9 mouse cellular contexts compared by ENCODE assay signal in the genomic region with DNA sequence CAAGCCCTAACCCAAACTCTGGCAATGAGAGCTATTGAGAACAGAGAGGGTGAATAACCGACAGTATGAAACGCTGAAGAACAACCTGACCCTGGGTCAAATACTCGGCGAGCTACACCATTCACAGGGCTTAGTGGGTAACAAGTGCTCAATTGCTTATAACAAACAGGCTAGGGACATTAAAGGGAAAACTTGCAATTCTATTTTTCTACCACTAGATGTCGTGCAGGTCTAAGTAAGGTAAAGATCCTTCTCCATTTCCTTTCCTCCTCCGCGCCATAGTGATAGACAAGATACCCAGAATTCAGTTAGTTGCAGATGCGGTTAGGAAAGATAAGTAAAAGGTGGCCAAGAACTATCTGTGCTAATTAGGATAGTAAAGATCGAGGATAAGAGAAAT. TPM values are rescaled to one million over a fixed set of nuclear protein-coding genes. Genes with fewer than 3 reads are reported as not detected.
DNase-seq lines count a peak whose midpoint lies in the region; ATAC-seq and TF ChIP-seq lines count a peak whose summit lies in the region.
"Had no signal": no experiment of that assay in that cellular context is flagged by ENCODE, and none has a peak within 500 bp of the region (broad histone marks: within the 10 kb centered on the region; RNA-seq: fewer than 3 reads in every experiment).

No protein-coding gene starts in this region.

- peak; percentile 47; the same call in 1 of the 2 replicates for TF ChIP-seq CTCF in kidney, adult 2 months (conservative IDR thresholded peaks at IDR 0.05; ENCODE audit: insufficient read depth, insufficient read length, low read depth, low read length)
- peak; percentile 89 for TF ChIP-seq CTCF in CH12.LX (conservative IDR thresholded peaks at IDR 0.05 in 1 of 2, IDR thresholded peaks at IDR 0.05 in 1 of 2; ENCODE audit: low read depth in 2 of 2, low read length in 2 of 2)
- peak; percentile 70 for TF ChIP-seq CTCF in Patski (IDR thresholded peaks at IDR 0.05)

- POLR2A ChIA-PET in Patski (lab: Charles Lee) = no interaction called here

- dilution Hi-C loops in CH12.LX (cut with MboI; ENCODE audit: extremely low pct_ligation_motif_present, extremely low pct_unique_long_range_greater_than_20kb, low sequenced_read_pairs) = no loop called here

- H3K9me3 ChIP-seq in CH12.LX (replicated peaks; ENCODE audit: low read length) = peaks cover under 1% of the 10 kb centered on the region
- H3K9me3 ChIP-seq: liver, embryonic 13.5 days had no signal

- H3K36me3 ChIP-seq in kidney, adult 2 months (ENCODE audit: control insufficient read depth, insufficient read depth, low read length) = no peaks in the 10 kb centered on the region
- H3K36me3 ChIP-seq in CH12.LX (replicated peaks in 1 of 2; ENCODE audit: control insufficient read depth in 1 of 2, insufficient read depth in 1 of 2, low read length in 1 of 2) = no peaks in the 10 kb centered on the region
- H3K36me3 ChIP-seq: liver, embryonic 13.5 days had no signal

- no peak overlapping the region for H3K9ac ChIP-seq in CH12.LX (ENCODE audit: insufficient read depth, low read depth)
- H3K9ac ChIP-seq: liver, embryonic 13.5 days had no signal

- 4% methylated on average over 9 of the region's 9 CpGs for WGBS in kidney, adult 2 months

- no peak overlapping the region for H3K4me2 ChIP-seq in CH12.LX (ENCODE audit: insufficient read depth, low read depth, poor library complexity, severe bottlenecking)
- H3K4me2 ChIP-seq: liver, embryonic 13.5 days had no signal

- peak; percentile 88 for TF ChIP-seq RAD21 in CH12.LX (IDR thresholded peaks at IDR 0.05; ENCODE audit: low read depth, low read length)

- TF ChIP-seq POLR2A in kidney, adult 2 months (IDR thresholded peaks at IDR 0.05; ENCODE audit: low read depth, low read length) = no peak
- TF ChIP-seq POLR2A in CH12.LX (IDR thresholded peaks at IDR 0.05; ENCODE audit: low read depth, low read length) = no peak

- H3K79me2 ChIP-seq in CH12.LX (replicated peaks; ENCODE audit: control insufficient read depth, extremely low read depth, insufficient read depth, poor library complexity, severe bottlenecking) = no peaks in the 10 kb centered on the region

- DNase-seq in kidney, adult 2 months = peak; percentile 41
- no peak for DNase-seq in kidney, adult 18-20 months
- DNase-seq in CH12.LX (ENCODE audit: extremely low read depth) = peak; percentile 60
- DNase-seq in Patski (ENCODE audit: low read depth, low spot score) = no peak
- peak; percentile 33 for DNase-seq in lung, postnatal 25 days (ENCODE audit: low spot score)
- no peak for DNase-seq in kidney, postnatal 4 days
- no peak for DNase-seq in adrenal gland, postnatal 14 days
- DNase-seq: liver, embryonic 13.5 days had no signal

- no peak for TF ChIP-seq EP300 in CH12.LX (IDR thresholded peaks at IDR 0.05; ENCODE audit: low read length)

- no peaks in the 10 kb centered on the region for H3K4me1 ChIP-seq in kidney, adult 2 months (ENCODE audit: control insufficient read depth, insufficient read depth, low read length)
- H3K4me1 ChIP-seq in CH12.LX (ENCODE audit: control insufficient read depth in 1 of 2, insufficient read depth in 2 of 2) = no peaks in the 10 kb centered on the region
- H3K4me1 ChIP-seq: liver, embryonic 13.5 days had no signal

- no peak overlapping the region for H3K4me3 ChIP-seq in kidney, adult 2 months (ENCODE audit: insufficient read depth, low read depth, low read length)
- H3K4me3 ChIP-seq in CH12.LX (replicated peaks in 1 of 3; ENCODE audit: low read depth in 2 of 3, low read length in 2 of 3, poor library complexity in 1 of 3) = no peak overlapping the region
- H3K4me3 ChIP-seq: erythroblast, embryonic 14.5 days; liver, embryonic 13.5 days had no signal

- no peak for ATAC-seq in Patski

- CTCF ChIA-PET in Patski (lab: Charles Lee) = interaction anchor here (1.0 to 3.8 kb wide), 6 partner anchors 9 to 115 kb away, joined by 3 to 22 read pairs (median 5); a partner anchor contains a TSS

- in situ Hi-C loops in CH12.LX (cut with MboI; ENCODE audit: low pct_ligation_motif_present, low pct_unique_long_range_greater_than_20kb, low sequenced_read_pairs) = no loop called here
- in situ Hi-C loops in Patski (cut with MboI; ENCODE audit: low pct_unique_long_range_greater_than_20kb) = loop anchor here (5.0 kb wide), 1 partner anchor 97 kb away; no protein-coding TSS in a partner anchor

- H3K27ac ChIP-seq in kidney, adult 2 months (ENCODE audit: insufficient read depth, low read depth, low read length) = no peak overlapping the region
- no peak overlapping the region for H3K27ac ChIP-seq in CH12.LX (ENCODE audit: insufficient read depth, low read depth)
- H3K27ac ChIP-seq: liver, embryonic 13.5 days had no signal

- no peaks in the 10 kb centered on the region for H3K27me3 ChIP-seq in kidney, adult 2 months (replicated peaks; ENCODE audit: control insufficient read depth, insufficient read depth, low read length)
- H3K27me3 ChIP-seq in CH12.LX (replicated peaks) = peaks cover 10% of the 10 kb centered on the region
- H3K27me3 ChIP-seq in Patski = peaks cover 4% of the 10 kb centered on the region

TF ChIP-seq in CH12.LX, 34 proteins besides CTCF, POLR2A, EP300 and RAD21:
- TF ChIP-seq MYC (IDR thresholded peaks at IDR 0.05; ENCODE audit: low read depth, low read length) (no peak), JUN (IDR thresholded peaks at IDR 0.05; ENCODE audit: insufficient read depth, low read depth, low read length) (no peak), HCFC1 (IDR thresholded peaks at IDR 0.05; ENCODE audit: low read depth, low read length) (no peak), E2F4 (IDR thresholded peaks at IDR 0.05; ENCODE audit: insufficient replicate concordance, low read depth, low read length) (0 out of 2 replicates have a peak, but pooled peaks have one; percentile 39), ZC3H11A (IDR thresholded peaks at IDR 0.05; ENCODE audit: low read depth, low read length) (no peak; the same call in 1 of the 2 replicates), ELF1 (IDR thresholded peaks at IDR 0.05; ENCODE audit: low read depth, low read length) (no peak), SMC3 (IDR thresholded peaks at IDR 0.05; ENCODE audit: low read depth, low read length) (peak; percentile 73), POLR2AphosphoS2 (IDR thresholded peaks at IDR 0.05; ENCODE audit: low read depth, low read length) (no peak), PAX5 (IDR thresholded peaks at IDR 0.05; ENCODE audit: low read length) (no peak)

RNA-seq across cellular contexts. Expression of a gene that starts 8.3 kb away (rescaled TPM):
- 10.7 and 10.8 TPM in 2 replicates for polyA plus RNA-seq in kidney, adult 2 months (2012; rRNA removed)
- total RNA-seq in CH12.LX (2012; rRNA removed) (not detected in 2 replicates), CH12.LX (2014; rRNA removed) (not detected in 2 replicates)
- polyA plus RNA-seq in CH12.LX (2012; ENCODE audit: insufficient read length, low read depth) (not detected in 2 replicates), Patski (2021) (11.7 TPM)
- total RNA-seq in adrenal gland, postnatal 14 days (2021) = 0.15 and 0.53 TPM in 2 replicates
- polyA plus RNA-seq: erythroblast, embryonic 14.5 days; liver, embryonic 13.5 days had no signal

RNA-seq across cellular contexts. Expression of a gene that starts 19.9 kb away (rescaled TPM):
- polyA plus RNA-seq in kidney, adult 2 months (2012; rRNA removed) = 0.04 TPM in 1 of 2 replicates, not detected in the other
- total RNA-seq in CH12.LX (2012; rRNA removed) (not detected in 2 replicates), CH12.LX (2014; rRNA removed) (not detected in 2 replicates)
- polyA plus RNA-seq in CH12.LX (2012; ENCODE audit: insufficient read length, low read depth) (not detected in 2 replicates), Patski (2021) (0.04 TPM)
- 6.8 and 46.2 TPM in 2 replicates for total RNA-seq in adrenal gland, postnatal 14 days (2021)
- polyA plus RNA-seq: erythroblast, embryonic 14.5 days had no signal

Comparison
In these comparisons a context has a peak if more than half of its experiments do, and no peak if none do; other contexts are left out.
1. DNase-seq: peak in kidney, adult 2 months (single experiment), CH12.LX (single experiment) and lung, postnatal 25 days (single experiment); none in kidney, adult 18-20 months (single experiment), Patski (single experiment), kidney, postnatal 4 days (0 of 2) and adrenal gland, postnatal 14 days (single experiment).
2. RNA of a gene that starts 8.3 kb away (polyA plus RNA-seq): 11.7 TPM in Patski (single experiment) and 10.7 to 10.8 TPM in kidney, adult 2 months; not detected in CH12.LX; every median in the first group is over 10 times any median in the second.
3. Peak in every context shown above with its lines, with median percentiles within 50 percentile points of each other: CTCF ChIP-seq.